Mouse (Mus musculus) yolk sac, embryonic 10.5 days (tissue): Measurements from ENCODE around the gene Nfic.

Source experiments
- DNase-seq: peaks from one replicate; pipeline ENCODE4 v3.0.0-alpha.2; 2017; ENCODE audit warnings: low spot score

Nfic gene

GRCm38 (mm10) chr10:81485060-81485449 lies 29.6 kb upstream of the Nfic start:
- no peak for DNase-seq

GRCm38 (mm10) chr10:81484441-81485059 lies 29.1 kb upstream of the Nfic start:
- DNase-seq, result no peak

- no peak for DNase-seq
Observed at GRCm38 (mm10) chr10:81483983-81484382, 28.5 kb upstream of the Nfic start.

GRCm38 (mm10) chr10:81482533-81482889 lies 27.1 kb upstream of the Nfic start, which contains the start of gene Celf5:
Celf5 (minus strand) TSS chr10:81482709.
- no peak for DNase-seq

- no peak for DNase-seq
Observed at GRCm38 (mm10) chr10:81481605-81482532, 26.4 kb upstream of the Nfic start.

DNA sequence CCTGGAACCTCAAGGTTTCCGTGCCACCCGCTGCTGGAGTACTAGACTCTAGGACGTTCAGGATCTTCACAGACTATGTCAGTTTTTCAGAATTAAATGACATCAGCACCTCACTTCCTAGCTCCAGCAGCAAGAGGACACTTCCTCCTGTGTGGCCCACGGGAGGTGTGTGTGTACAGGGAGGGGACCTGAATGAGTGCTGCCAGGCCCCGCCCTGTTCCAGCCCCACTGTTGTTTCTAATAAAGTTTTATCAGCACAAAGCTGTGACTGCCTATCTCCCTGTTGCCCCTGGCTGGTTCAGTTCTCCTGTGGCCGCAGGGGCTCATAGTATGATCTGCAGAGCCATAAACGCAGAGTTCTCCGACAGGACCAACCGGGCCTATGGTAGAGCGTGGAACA lies 19.0 kb upstream of the Nfic start:
- DNase-seq, result no peak

DNA sequence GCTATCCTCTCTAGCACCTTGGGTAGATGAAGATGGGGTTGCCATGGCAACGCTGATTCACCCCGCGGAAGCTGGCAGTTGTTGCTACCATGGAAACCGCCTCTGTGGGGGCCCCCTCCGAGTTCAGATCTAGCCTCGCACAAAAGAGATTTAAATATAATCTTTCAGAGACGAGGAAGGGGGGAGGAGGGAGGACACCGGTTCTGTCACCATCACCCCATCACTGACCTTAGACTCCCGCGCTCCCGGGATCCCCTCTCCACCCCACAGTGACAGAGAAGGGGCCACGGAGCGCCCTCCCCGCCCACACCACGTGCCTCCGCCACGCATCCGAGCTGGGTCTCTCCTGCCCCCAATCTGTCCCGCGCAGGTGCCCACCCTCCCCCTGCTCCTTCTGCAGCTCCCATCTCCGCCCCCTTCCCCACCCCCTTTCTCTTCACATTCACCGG lies 17.6 kb upstream of the Nfic start:
- no peak for DNase-seq

DNA sequence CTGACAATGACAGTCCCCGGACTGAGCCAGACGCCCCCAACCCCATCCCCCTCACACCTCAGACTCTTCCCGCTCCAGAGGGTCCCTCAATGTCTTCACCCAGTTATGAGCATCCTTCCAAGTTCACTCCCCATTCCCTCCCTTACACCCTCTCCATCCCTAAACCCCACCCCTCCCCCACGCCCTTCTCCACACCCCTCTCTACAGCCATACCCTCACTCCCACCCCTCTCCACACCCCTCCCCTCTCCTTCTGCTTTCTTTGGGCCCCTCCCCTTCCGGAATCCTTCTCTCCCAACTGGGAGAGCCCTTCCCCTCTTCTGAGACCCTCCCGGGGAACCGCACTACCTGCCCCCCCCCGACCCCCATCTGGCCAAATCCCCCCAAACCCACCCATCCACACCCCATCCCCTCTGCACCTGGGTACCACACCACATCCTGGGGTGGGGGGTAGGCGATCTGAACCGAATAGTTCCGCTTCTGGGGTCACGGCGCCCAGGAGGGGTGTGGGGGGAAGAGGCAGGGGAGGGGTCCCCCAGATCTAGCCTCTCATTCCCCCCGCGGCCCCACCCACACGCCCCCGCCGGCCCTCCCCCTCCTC lies 17.1 kb upstream of the Nfic start:
- no peak for DNase-seq

DNA sequence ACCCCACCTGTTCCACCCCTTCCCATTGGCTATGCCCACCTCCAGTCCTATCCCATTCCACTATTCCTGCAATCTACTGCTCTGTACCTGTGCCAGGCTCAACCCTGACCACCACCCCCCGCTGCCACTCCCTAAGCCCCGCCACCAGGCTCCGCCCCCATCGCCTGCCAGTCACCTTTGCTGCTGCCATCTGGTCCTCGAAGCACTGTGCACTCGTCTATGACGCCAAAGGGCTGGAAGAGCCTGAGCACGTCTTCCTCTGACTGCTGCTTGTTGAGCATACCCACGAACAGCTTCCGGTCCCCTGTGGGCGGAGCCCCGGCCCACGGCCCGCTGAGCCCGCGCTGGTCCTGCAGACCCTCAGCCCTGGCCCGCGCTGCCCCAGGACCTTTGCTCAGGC lies 15.0 kb upstream of the Nfic start:
- no peak for DNase-seq

- no peak for DNase-seq
Observed at GRCm38 (mm10) chr10:81469253-81469652, 13.8 kb upstream of the Nfic start.

DNA sequence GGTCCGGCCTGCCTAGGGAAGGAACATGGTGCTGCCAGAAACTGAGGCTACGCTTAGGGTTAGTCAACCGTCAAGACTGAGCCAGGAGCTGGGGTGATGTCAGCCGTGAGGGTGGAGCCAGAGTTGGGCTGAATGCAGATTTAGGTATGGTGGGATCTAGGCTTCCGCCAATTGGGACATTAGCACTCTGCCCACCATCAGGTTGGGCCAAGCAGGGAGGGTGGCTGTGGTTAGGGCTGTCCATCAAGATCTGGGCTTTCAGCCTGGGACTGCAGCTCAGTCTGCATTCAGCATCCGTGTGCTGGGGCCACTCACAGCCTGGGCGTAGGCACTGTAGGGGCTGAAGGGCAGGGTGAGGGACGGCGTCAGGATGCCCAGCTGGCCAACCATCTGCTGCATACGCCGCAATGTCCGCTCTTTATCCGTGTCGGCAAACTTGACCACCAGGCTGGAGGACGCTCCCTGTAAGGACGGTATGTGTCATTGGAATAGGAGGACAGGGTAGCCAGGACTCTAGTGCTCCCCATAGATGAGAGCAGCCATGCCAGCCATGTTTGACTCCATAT lies 12.3 kb upstream of the Nfic start:
- no peak for DNase-seq

- no peak for DNase-seq
Observed at GRCm38 (mm10) chr10:81466881-81467280, 11.4 kb upstream of the Nfic start.

DNA sequence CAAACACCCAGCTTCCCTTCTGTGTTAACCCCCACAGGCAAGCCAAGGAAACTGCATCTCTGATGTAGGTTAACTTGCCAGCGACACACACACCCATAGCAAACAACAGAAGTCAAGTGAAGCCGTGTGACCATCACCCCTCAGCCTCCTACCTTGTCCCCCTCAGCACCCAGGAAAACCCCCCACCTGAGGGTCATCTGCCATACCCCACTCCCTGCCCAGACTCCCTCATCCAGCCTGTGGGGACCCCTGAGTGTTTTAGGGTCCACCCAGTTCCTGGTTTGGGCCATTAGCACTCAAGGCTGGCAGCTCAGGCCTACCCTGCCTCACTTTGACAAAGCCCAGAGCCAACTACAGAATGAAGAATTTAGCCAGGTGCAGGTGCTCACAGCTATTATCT lies 10.6 kb upstream of the Nfic start:
- no peak for DNase-seq

DNA sequence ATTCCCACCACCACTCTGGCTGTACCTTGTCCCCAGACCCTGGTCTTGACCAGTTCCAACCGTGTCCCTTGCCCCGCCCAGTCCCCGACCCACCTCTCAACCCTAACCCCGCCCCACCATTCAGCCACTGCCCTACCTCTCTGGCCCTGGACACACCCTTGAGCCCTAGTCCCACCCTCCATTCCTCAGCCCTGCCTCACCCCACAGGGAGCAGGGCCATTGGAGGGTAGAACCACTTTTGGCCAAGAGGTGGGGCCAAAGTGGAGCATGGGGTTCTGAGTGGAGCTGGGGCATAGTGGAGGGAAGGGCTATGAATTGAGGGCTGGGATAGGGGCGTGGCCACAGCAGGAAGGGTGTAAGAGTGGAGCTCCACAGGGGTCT lies 9.8 kb upstream of the Nfic start:
- DNase-seq, result no peak

GRCm38 (mm10) chr10:81464405-81465264 lies 9.2 kb upstream of the Nfic start:
- peak; percentile 55 for DNase-seq

DNA sequence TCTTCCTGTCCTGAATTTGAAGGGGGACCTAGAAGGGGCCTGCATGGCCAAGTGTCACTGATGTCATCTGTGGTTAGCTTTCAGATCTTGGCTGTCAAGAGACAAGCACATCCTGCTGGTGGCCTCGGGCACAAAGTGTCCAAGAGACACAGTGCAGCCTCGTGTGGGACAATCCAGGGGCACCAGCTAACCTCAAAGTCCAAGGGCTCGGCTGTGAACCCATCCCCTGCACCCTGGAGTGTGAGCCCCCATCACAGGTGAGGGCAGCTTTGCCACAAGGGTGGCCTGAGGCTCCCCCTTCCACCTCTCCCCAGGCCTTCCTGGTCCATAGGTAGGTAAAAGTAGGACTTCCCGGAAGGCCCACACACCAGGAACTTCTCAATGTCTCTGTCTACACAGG lies 8.1 kb upstream of the Nfic start:
- DNase-seq, result no peak

GRCm38 (mm10) chr10:81462917-81463316 lies 7.5 kb upstream of the Nfic start:
- DNase-seq, result no peak

- no peak for DNase-seq
Observed at GRCm38 (mm10) chr10:81462415-81462804, 7.0 kb upstream of the Nfic start.

DNA sequence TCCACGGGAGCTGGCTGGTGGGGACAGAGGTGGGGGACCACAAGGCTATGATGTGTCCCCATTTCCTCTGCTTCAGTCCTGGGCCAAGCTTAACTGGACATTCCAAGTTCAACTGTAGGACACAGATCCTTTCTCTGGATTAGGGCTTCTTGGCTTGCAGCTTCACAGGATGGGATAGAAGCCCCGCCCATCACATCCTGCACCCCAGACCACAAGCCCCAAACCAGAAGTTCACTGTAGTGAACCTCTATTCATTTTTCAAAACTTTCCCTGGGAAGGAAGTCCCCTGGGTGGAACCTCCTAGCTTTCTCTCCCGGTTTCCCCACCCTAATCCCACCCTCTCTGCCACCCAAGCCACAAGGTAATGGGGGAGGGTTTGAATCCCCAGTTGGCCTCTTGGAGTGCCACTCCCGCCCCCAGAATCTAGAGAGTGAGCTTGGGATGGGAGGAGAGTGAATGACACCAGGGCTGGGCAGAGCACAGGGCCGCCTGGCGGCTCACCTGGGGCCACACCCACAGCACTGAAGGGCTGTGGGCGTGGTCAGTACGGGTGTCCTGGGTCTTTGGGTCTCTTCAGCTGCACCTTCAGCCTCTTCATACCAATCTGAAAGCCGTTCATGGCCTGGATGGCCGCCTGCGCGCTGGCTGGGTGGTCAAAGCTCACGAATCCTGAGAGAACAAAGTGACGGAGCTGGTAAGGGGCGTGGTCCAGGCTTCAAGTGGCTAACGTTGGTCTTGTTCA lies 6.4 kb upstream of the Nfic start:
- no peak for DNase-seq

DNA sequence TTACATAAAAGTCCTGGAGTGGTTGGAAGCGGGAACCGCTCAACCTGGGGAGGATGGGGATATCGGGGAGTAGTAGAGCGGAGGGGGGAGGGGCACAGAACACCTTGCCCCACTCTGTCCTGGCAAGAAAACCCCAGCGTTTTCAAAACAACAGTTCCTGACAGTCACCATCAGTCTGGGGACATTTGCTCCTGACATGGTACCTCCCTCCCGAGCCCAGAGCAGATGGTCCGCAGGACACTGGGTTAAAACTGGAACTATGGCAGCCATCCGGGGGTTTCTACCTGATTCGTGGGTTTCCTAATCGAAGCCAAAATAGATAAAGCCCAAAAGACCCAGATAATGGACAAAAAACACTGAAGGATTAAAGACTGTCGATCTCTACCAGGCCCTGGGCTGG lies 5.5 kb upstream of the Nfic start:
- no peak for DNase-seq

DNA sequence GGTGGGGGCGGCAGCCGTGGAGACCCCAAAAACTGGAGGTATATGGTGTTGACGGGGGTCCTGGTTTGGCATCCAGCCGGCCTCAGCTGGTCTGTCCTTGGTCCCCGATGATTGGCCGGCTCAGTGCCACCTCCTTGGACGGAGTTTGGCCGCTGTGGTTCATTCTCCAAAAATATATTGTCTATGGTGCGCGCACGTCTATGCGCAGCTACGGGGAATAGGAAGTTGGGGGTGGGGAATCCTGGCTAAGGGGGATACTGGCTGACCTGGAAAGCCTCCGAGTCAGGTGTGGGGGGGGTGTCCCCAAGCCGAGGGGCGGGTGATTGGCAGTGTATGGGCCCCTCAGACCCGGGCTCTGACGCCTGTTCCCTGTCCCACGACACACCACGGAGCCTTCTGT lies 5.0 kb upstream of the Nfic start:
- DNase-seq, result no peak
